In genomic region chr1:179687305-179687704, GRCm38 (mm10) we compare ENCODE assay signal across 23 mouse cellular contexts. TPM values are rescaled to one million over a fixed set of nuclear protein-coding genes. Genes with fewer than 3 reads are reported as not detected.
DNase-seq lines count a peak whose midpoint lies in the region; ATAC-seq and TF ChIP-seq lines count a peak whose summit lies in the region.
"Had no signal": no experiment of that assay in that cellular context is flagged by ENCODE, and none has a peak within 500 bp of the region (broad histone marks: within the 10 kb centered on the region; RNA-seq: fewer than 3 reads in every experiment).

No protein-coding gene starts in this region.

- no peak overlapping the region for H3K9ac ChIP-seq in heart, embryonic 12.5 days
- H3K9ac ChIP-seq in heart, embryonic 14.5 days (ENCODE audit: low read length) = no peak overlapping the region
- no peak overlapping the region for H3K9ac ChIP-seq in intestine, embryonic 15.5 days
- H3K9ac ChIP-seq in intestine, postnatal 0 days (ENCODE audit: low read depth, low read length) = no peak overlapping the region
- H3K9ac ChIP-seq in hindbrain, embryonic 14.5 days = no peak overlapping the region
- H3K9ac ChIP-seq: embryonic facial prominence, embryonic 13.5 days; embryonic facial prominence, embryonic 15.5 days; forebrain, embryonic 12.5 days had no signal

- 79% methylated on average over 1 of the region's 1 CpGs for WGBS in heart, embryonic 12.5 days
- 68% methylated on average over 1 of the region's 1 CpGs for WGBS in heart, embryonic 14.5 days
- WGBS in heart, embryonic 10.5 days = 84% methylated on average over 1 of the region's 1 CpGs
- 100% methylated on average over 1 of the region's 1 CpGs for WGBS in intestine, embryonic 15.5 days
- WGBS in intestine, postnatal 0 days = 59% methylated on average over 1 of the region's 1 CpGs
- 100% methylated on average over 1 of the region's 1 CpGs for WGBS in hindbrain, embryonic 14.5 days

- H3K27ac ChIP-seq in heart, embryonic 12.5 days (ENCODE audit: poor library complexity, severe bottlenecking) = peak overlapping the region; percentile 28; the same call in 1 of the 2 replicates
- H3K27ac ChIP-seq in heart, embryonic 14.5 days (replicated peaks in 1 of 2; ENCODE audit: control insufficient read depth in 1 of 2, insufficient read depth in 1 of 2, low read depth in 2 of 2, low read length in 2 of 2) = 0 out of 4 replicates have a peak overlapping the region, but pooled peaks have one; percentile 12 to 28
- no peak overlapping the region for H3K27ac ChIP-seq in heart, embryonic 10.5 days
- no peak overlapping the region for H3K27ac ChIP-seq in intestine, embryonic 15.5 days
- H3K27ac ChIP-seq in intestine, postnatal 0 days (ENCODE audit: low read depth, low read length) = 0 out of 2 replicates have a peak overlapping the region, but pooled peaks have one; percentile 16
- H3K27ac ChIP-seq in hindbrain, embryonic 14.5 days = no peak overlapping the region
- H3K27ac ChIP-seq: embryonic facial prominence, embryonic 13.5 days; embryonic facial prominence, embryonic 15.5 days; forebrain, embryonic 10.5 days; forebrain, embryonic 12.5 days had no signal

- H3K4me3 ChIP-seq in heart, embryonic 12.5 days = no peak overlapping the region
- H3K4me3 ChIP-seq in heart, embryonic 14.5 days (ENCODE audit: control insufficient read depth in 1 of 2, insufficient read depth in 1 of 2, low read depth in 1 of 2, low read length in 2 of 2) = no peak overlapping the region
- H3K4me3 ChIP-seq in heart, embryonic 10.5 days = no peak overlapping the region
- no peak overlapping the region for H3K4me3 ChIP-seq in intestine, embryonic 15.5 days (replicated peaks)
- H3K4me3 ChIP-seq in intestine, postnatal 0 days (ENCODE audit: low read depth, low read length) = no peak overlapping the region
- no peak overlapping the region for H3K4me3 ChIP-seq in hindbrain, embryonic 14.5 days (replicated peaks; ENCODE audit: low read length)
- H3K4me3 ChIP-seq: embryonic facial prominence, embryonic 13.5 days; embryonic facial prominence, embryonic 15.5 days; erythroblast, embryonic 14.5 days; forebrain, embryonic 10.5 days; forebrain, embryonic 12.5 days had no signal

- peaks cover 41% of the 10 kb centered on the region for H3K36me3 ChIP-seq in heart, embryonic 12.5 days
- peaks cover 49% of the 10 kb centered on the region for H3K36me3 ChIP-seq in heart, embryonic 14.5 days (ENCODE audit: control insufficient read depth, insufficient read depth, low read length)
- H3K36me3 ChIP-seq in heart, embryonic 10.5 days = peaks cover 47% of the 10 kb centered on the region
- no peaks in the 10 kb centered on the region for H3K36me3 ChIP-seq in intestine, embryonic 15.5 days
- peaks cover 22% of the 10 kb centered on the region for H3K36me3 ChIP-seq in intestine, postnatal 0 days (ENCODE audit: control insufficient read depth, insufficient read depth)
- H3K36me3 ChIP-seq in hindbrain, embryonic 14.5 days (replicated peaks; ENCODE audit: control insufficient read depth, insufficient read depth) = peaks cover 57% of the 10 kb centered on the region

- ATAC-seq in heart, embryonic 12.5 days (ENCODE audit: insufficient number of reproducible peaks, low FRiP score) = no peak
- ATAC-seq in heart, embryonic 14.5 days (ENCODE audit: insufficient number of reproducible peaks, insufficient read depth, low FRiP score, low read depth) = no peak
- ATAC-seq in intestine, embryonic 15.5 days = peak; percentile 62; the same call in 1 of the 2 replicates
- ATAC-seq in intestine, postnatal 0 days = peak; percentile 62
- ATAC-seq in hindbrain, embryonic 14.5 days (ENCODE audit: low FRiP score) = no peak
- ATAC-seq: activated CD4-positive, CD25-positive, alpha-beta regulatory T cell, adult 4 months; CD4-positive, CD25-positive, alpha-beta regulatory T cell, adult 4 months; forebrain, embryonic 14.5 days; Patski had no signal

- no peaks in the 10 kb centered on the region for H3K9me3 ChIP-seq in heart, embryonic 12.5 days (replicated peaks)
- no peaks in the 10 kb centered on the region for H3K9me3 ChIP-seq in heart, embryonic 14.5 days (ENCODE audit: control insufficient read depth, low read length)
- H3K9me3 ChIP-seq in heart, embryonic 10.5 days = no peaks in the 10 kb centered on the region
- H3K9me3 ChIP-seq in intestine, embryonic 15.5 days = no peaks in the 10 kb centered on the region
- no peaks in the 10 kb centered on the region for H3K9me3 ChIP-seq in intestine, postnatal 0 days (ENCODE audit: control insufficient read depth)
- H3K9me3 ChIP-seq in hindbrain, embryonic 14.5 days (ENCODE audit: control insufficient read depth, low read length) = no peaks in the 10 kb centered on the region
- H3K9me3 ChIP-seq: embryonic facial prominence, embryonic 13.5 days; embryonic facial prominence, embryonic 15.5 days; forebrain, embryonic 10.5 days; forebrain, embryonic 12.5 days; G1E had no signal

- H3K27me3 ChIP-seq in heart, embryonic 12.5 days (replicated peaks) = no peaks in the 10 kb centered on the region
- no peaks in the 10 kb centered on the region for H3K27me3 ChIP-seq in heart, embryonic 14.5 days (ENCODE audit: control insufficient read depth, insufficient read depth, low read length)
- H3K27me3 ChIP-seq in heart, embryonic 10.5 days (ENCODE audit: insufficient read depth, poor library complexity, severe bottlenecking) = no peaks in the 10 kb centered on the region
- H3K27me3 ChIP-seq in intestine, embryonic 15.5 days (replicated peaks) = no peaks in the 10 kb centered on the region
- no peaks in the 10 kb centered on the region for H3K27me3 ChIP-seq in intestine, postnatal 0 days (replicated peaks; ENCODE audit: control insufficient read depth, insufficient read depth, low read length)
- no peaks in the 10 kb centered on the region for H3K27me3 ChIP-seq in hindbrain, embryonic 14.5 days (ENCODE audit: control insufficient read depth, insufficient read depth, low read length)
- H3K27me3 ChIP-seq: CH12.LX; embryonic facial prominence, embryonic 13.5 days; embryonic facial prominence, embryonic 15.5 days; forebrain, embryonic 12.5 days; Patski had no signal

- TF ChIP-seq CTCF in intestine, postnatal 0 days (IDR thresholded peaks at IDR 0.05; ENCODE audit: low read depth) = no peak

- peaks cover 21% of the 10 kb centered on the region for H3K4me1 ChIP-seq in heart, embryonic 12.5 days (replicated peaks)
- H3K4me1 ChIP-seq in heart, embryonic 14.5 days (ENCODE audit: control insufficient read depth in 2 of 2, insufficient read depth in 2 of 2, low read length in 2 of 2) = peaks cover 9 to 15% of the 10 kb centered on the region in 2 experiments
- H3K4me1 ChIP-seq in heart, embryonic 10.5 days = peaks cover 13% of the 10 kb centered on the region; the same call in 1 of the 2 replicates
- no peaks in the 10 kb centered on the region for H3K4me1 ChIP-seq in intestine, embryonic 15.5 days (replicated peaks)
- H3K4me1 ChIP-seq in intestine, postnatal 0 days (replicated peaks; ENCODE audit: control insufficient read depth, insufficient read depth, low read length) = no peaks in the 10 kb centered on the region
- H3K4me1 ChIP-seq in hindbrain, embryonic 14.5 days (replicated peaks; ENCODE audit: control insufficient read depth, insufficient read depth, low read length) = no peaks in the 10 kb centered on the region
- H3K4me1 ChIP-seq: embryonic facial prominence, embryonic 13.5 days; embryonic facial prominence, embryonic 15.5 days; forebrain, embryonic 10.5 days; forebrain, embryonic 12.5 days had no signal

- no peak overlapping the region for H3K4me2 ChIP-seq in heart, embryonic 12.5 days
- no peak overlapping the region for H3K4me2 ChIP-seq in heart, embryonic 14.5 days (ENCODE audit: low read length)
- H3K4me2 ChIP-seq in intestine, embryonic 15.5 days (replicated peaks) = no peak overlapping the region
- no peak overlapping the region for H3K4me2 ChIP-seq in intestine, postnatal 0 days (replicated peaks; ENCODE audit: low read depth)
- no peak overlapping the region for H3K4me2 ChIP-seq in hindbrain, embryonic 14.5 days (replicated peaks)
- H3K4me2 ChIP-seq: embryonic facial prominence, embryonic 13.5 days; embryonic facial prominence, embryonic 15.5 days; forebrain, embryonic 12.5 days had no signal

- DNase-seq in heart, adult 8-10 months (ENCODE audit: low spot score) = no peak
- DNase-seq in heart, embryonic 10.5 days (ENCODE audit: low spot score) = no peak
- no peak for DNase-seq in hindbrain, embryonic 14.5 days (ENCODE audit: low spot score)
- DNase-seq: adrenal gland, adult 8-10 months; adrenal gland, postnatal 14 days; adrenal gland, postnatal 36 days; B cell, adult 2 months had no signal

RNA-seq across cellular contexts. Expression of gene Sccpdh, which starts 19.3 kb away (rescaled TPM):
- polyA plus RNA-seq in heart, embryonic 12.5 days (2016; fragmentation: Nextera tagmentation; extraction: Ambion mirVana) = 86.9 and 91.4 TPM in 2 replicates
- total RNA-seq in heart, adult 8-10 months (2022) = 10 to 100 TPM; 48.4 to 60.5 (median 52.1) TPM
- polyA plus RNA-seq in heart, embryonic 14.5 days (2014; fragmentation: Nextera tagmentation; extraction: Ambion mirVana) = 100 and 103 TPM in 2 replicates
- polyA plus RNA-seq in heart, embryonic 10.5 days (2016; fragmentation: Nextera tagmentation; extraction: Ambion mirVana) = 84.4 and 91.4 TPM in 2 replicates
- polyA plus RNA-seq in intestine, embryonic 15.5 days (2015; fragmentation: Nextera tagmentation; extraction: Ambion mirVana) = 45.1 and 51.8 TPM in 2 replicates
- polyA plus RNA-seq in intestine, postnatal 0 days (2015; fragmentation: Nextera tagmentation; extraction: Ambion mirVana) = 111 and 113 TPM in 2 replicates
- polyA plus RNA-seq in hindbrain, embryonic 14.5 days (2014; fragmentation: Nextera tagmentation; extraction: Ambion mirVana) = 176 and 196 TPM in 2 replicates
- polyA plus RNA-seq: erythroblast, embryonic 14.5 days had no signal

RNA-seq across cellular contexts. Expression of gene Kif28, which starts 57.8 kb away (rescaled TPM):
- not detected in 2 replicates for polyA plus RNA-seq in heart, embryonic 12.5 days (2016; fragmentation: Nextera tagmentation; extraction: Ambion mirVana)
- under 1 TPM; 0.24 to 0.62 (median 0.48) TPM for total RNA-seq in heart, adult 8-10 months (2022)
- 0.11 TPM in 1 of 2 replicates, not detected in the other for polyA plus RNA-seq in heart, embryonic 14.5 days (2014; fragmentation: Nextera tagmentation; extraction: Ambion mirVana)
- polyA plus RNA-seq in heart, embryonic 10.5 days (2016; fragmentation: Nextera tagmentation; extraction: Ambion mirVana) = 0.09 TPM in 1 of 2 replicates, not detected in the other
- not detected in 2 replicates for polyA plus RNA-seq in intestine, embryonic 15.5 days (2015; fragmentation: Nextera tagmentation; extraction: Ambion mirVana)
- not detected in 2 replicates for polyA plus RNA-seq in intestine, postnatal 0 days (2015; fragmentation: Nextera tagmentation; extraction: Ambion mirVana)
- not detected in 2 replicates for polyA plus RNA-seq in hindbrain, embryonic 14.5 days (2014; fragmentation: Nextera tagmentation; extraction: Ambion mirVana)
- total RNA-seq: adrenal gland, postnatal 14 days; adrenal gland, postnatal 36 days; CH12.LX had no signal
- polyA plus RNA-seq: activated CD4-positive, CD25-positive, alpha-beta regulatory T cell, adult 4 months; CD4-positive, CD25-positive, alpha-beta regulatory T cell, adult 4 months; embryonic facial prominence, embryonic 11.5 days; embryonic facial prominence, embryonic 13.5 days; erythroblast, embryonic 14.5 days; forebrain, embryonic 10.5 days; forebrain, embryonic 12.5 days; forebrain, embryonic 14.5 days; G1E; Patski had no signal

Comparison
In these comparisons a context has a peak if more than half of its experiments do, and no peak if none do; other contexts are left out.
1. H3K27ac ChIP-seq: peak in heart, embryonic 12.5 days (single experiment), heart, embryonic 14.5 days (2 of 2) and intestine, postnatal 0 days (single experiment); none in heart, embryonic 10.5 days (single experiment), intestine, embryonic 15.5 days (single experiment) and hindbrain, embryonic 14.5 days (single experiment).
2. ATAC-seq: peak in intestine, embryonic 15.5 days (single experiment) and intestine, postnatal 0 days (single experiment); none in heart, embryonic 12.5 days (single experiment), heart, embryonic 14.5 days (single experiment) and hindbrain, embryonic 14.5 days (single experiment).